Mouse (Mus musculus): ENCODE measurements at regions not wholly inside any gene's neighbourhood (a gene's known extent, or its start where the extent isn't known, plus 50 kb on each side); places are given as distances from the start of the nearest gene placed in this dataset.

- WGBS = 45% methylated on average over 8 of the region's 8 CpGs
- Histone ChIP-seq H3K9ac (replicated peaks; ENCODE audit: low read depth) (no peak overlapping the region), H3K4me2 (replicated peaks; ENCODE audit: low read depth, low read length) (no peak overlapping the region), H3K27me3 (replicated peaks; ENCODE audit: insufficient read depth, low read length) (no peaks in the 10 kb centered on the region), H3K9me3 (ENCODE audit: low read length) (no peaks in the 10 kb centered on the region), H3K4me1 (ENCODE audit: insufficient read depth, low read depth, low read length) (no peaks in the 10 kb centered on the region), H3K4me3 (ENCODE audit: low read depth, low read length) (no peak overlapping the region), H3K27ac (ENCODE audit: low read length) (no peak overlapping the region), H3K36me3 (ENCODE audit: insufficient read depth, low read length) (no peaks in the 10 kb centered on the region)
- no peak; the same call in 1 of the 2 replicates for TF ChIP-seq CTCF (IDR thresholded peaks at IDR 0.05)
- no peak for TF ChIP-seq EP300 (IDR thresholded peaks at IDR 0.05)
- DNase-seq (ENCODE audit: low spot score) (no peak), ATAC-seq (no peak)
These were observed 275.6 kb upstream of the Nfe2l3 start for GRCm38 (mm10) chr6:51156836-51157370.

- Histone ChIP-seq H3K4me1 (ENCODE audit: insufficient read depth, low read depth, low read length) (no peaks in the 10 kb centered on the region), H3K27ac (ENCODE audit: low read length) (no peak overlapping the region), H3K27me3 (replicated peaks; ENCODE audit: insufficient read depth, low read length) (no peaks in the 10 kb centered on the region), H3K9ac (replicated peaks; ENCODE audit: low read depth) (no peak overlapping the region), H3K36me3 (ENCODE audit: insufficient read depth, low read length) (no peaks in the 10 kb centered on the region), H3K9me3 (ENCODE audit: low read length) (no peaks in the 10 kb centered on the region), H3K4me3 (ENCODE audit: low read depth, low read length) (no peak overlapping the region), H3K4me2 (replicated peaks; ENCODE audit: low read depth, low read length) (no peak overlapping the region)
- ATAC-seq = peak; percentile 37; the same call in 1 of the 2 replicates
- TF ChIP-seq CTCF (IDR thresholded peaks at IDR 0.05) = no peak
- no peak for TF ChIP-seq EP300 (IDR thresholded peaks at IDR 0.05)
- no peak for DNase-seq (ENCODE audit: low spot score)
- 66% methylated on average over 6 of the region's 6 CpGs for WGBS
These were observed 271.3 kb upstream of the Nfe2l3 start for GRCm38 (mm10) chr6:51161149-51161548.

- H3K4me2 ChIP-seq (replicated peaks; ENCODE audit: low read depth, low read length) = no peak overlapping the region
- WGBS = 42% methylated on average over 14 of the region's 14 CpGs
- no peak overlapping the region for H3K4me3 ChIP-seq (ENCODE audit: low read depth, low read length)
- DNase-seq (ENCODE audit: low spot score) = peak; percentile 31
- H3K36me3 ChIP-seq (ENCODE audit: insufficient read depth, low read length) = no peaks in the 10 kb centered on the region
- no peak overlapping the region for H3K9ac ChIP-seq (replicated peaks; ENCODE audit: low read depth)
- TF ChIP-seq CTCF (IDR thresholded peaks at IDR 0.05) (no peak), EP300 (IDR thresholded peaks at IDR 0.05) (no peak)
- ATAC-seq = peak; percentile 28; the same call in 1 of the 2 replicates
- H3K27ac ChIP-seq (ENCODE audit: low read length) = no peak overlapping the region
- H3K4me1 ChIP-seq (ENCODE audit: insufficient read depth, low read depth, low read length) = no peaks in the 10 kb centered on the region
- no peaks in the 10 kb centered on the region for H3K9me3 ChIP-seq (ENCODE audit: low read length)
- H3K27me3 ChIP-seq (replicated peaks; ENCODE audit: insufficient read depth, low read length) = no peaks in the 10 kb centered on the region
These were observed 270.0 kb upstream of the Nfe2l3 start for GRCm38 (mm10) chr6:51162208-51163082.

- H3K27me3 ChIP-seq (replicated peaks; ENCODE audit: insufficient read depth, low read length) = no peaks in the 10 kb centered on the region
- no peak for DNase-seq (ENCODE audit: low spot score)
- no peak overlapping the region for H3K4me3 ChIP-seq (ENCODE audit: low read depth, low read length)
- no peak overlapping the region for H3K4me2 ChIP-seq (replicated peaks; ENCODE audit: low read depth, low read length)
- H3K27ac ChIP-seq (ENCODE audit: low read length) = no peak overlapping the region
- 39% methylated on average over 5 of the region's 5 CpGs for WGBS
- 0 out of 2 replicates have a peak, but pooled peaks have one; percentile 14 for ATAC-seq
- no peak overlapping the region for H3K9ac ChIP-seq (replicated peaks; ENCODE audit: low read depth)
- H3K36me3 ChIP-seq (ENCODE audit: insufficient read depth, low read length) = no peaks in the 10 kb centered on the region
- H3K4me1 ChIP-seq (ENCODE audit: insufficient read depth, low read depth, low read length) = no peaks in the 10 kb centered on the region
- no peaks in the 10 kb centered on the region for H3K9me3 ChIP-seq (ENCODE audit: low read length)
- peak; percentile 9; the same call in 1 of the 2 replicates for TF ChIP-seq CTCF (IDR thresholded peaks at IDR 0.05)
- no peak for TF ChIP-seq EP300 (IDR thresholded peaks at IDR 0.05)
These were observed 269.2 kb upstream of the Nfe2l3 start for GRCm38 (mm10) chr6:51163266-51163665.

GRCm38 (mm10) chr6:51163882-51164281 lies 268.6 kb upstream of the Nfe2l3 start:
- ATAC-seq = no peak
- Histone ChIP-seq H3K27ac (ENCODE audit: low read length) (no peak overlapping the region), H3K9ac (replicated peaks; ENCODE audit: low read depth) (no peak overlapping the region), H3K4me3 (ENCODE audit: low read depth, low read length) (no peak overlapping the region), H3K27me3 (replicated peaks; ENCODE audit: insufficient read depth, low read length) (0 out of 2 replicates have a peak, but pooled peaks cover 3% of the 10 kb centered on the region), H3K4me1 (ENCODE audit: insufficient read depth, low read depth, low read length) (no peaks in the 10 kb centered on the region), H3K4me2 (replicated peaks; ENCODE audit: low read depth, low read length) (no peak overlapping the region), H3K36me3 (ENCODE audit: insufficient read depth, low read length) (no peaks in the 10 kb centered on the region), H3K9me3 (ENCODE audit: low read length) (no peaks in the 10 kb centered on the region)
- 72% methylated on average over 4 of the region's 4 CpGs for WGBS
- no peak for DNase-seq (ENCODE audit: low spot score)
- TF ChIP-seq CTCF (IDR thresholded peaks at IDR 0.05) (no peak), EP300 (IDR thresholded peaks at IDR 0.05) (no peak)

- 0 out of 2 replicates have a peak, but pooled peaks cover 3% of the 10 kb centered on the region for H3K27me3 ChIP-seq (replicated peaks; ENCODE audit: insufficient read depth, low read length)
- peaks cover 3% of the 10 kb centered on the region; the same call in 1 of the 2 replicates for H3K4me1 ChIP-seq (ENCODE audit: insufficient read depth, low read depth, low read length)
- no peaks in the 10 kb centered on the region for H3K9me3 ChIP-seq (ENCODE audit: low read length)
- H3K27ac ChIP-seq (ENCODE audit: low read length) = no peak overlapping the region
- H3K36me3 ChIP-seq (ENCODE audit: insufficient read depth, low read length) = no peaks in the 10 kb centered on the region
- H3K9ac ChIP-seq (replicated peaks; ENCODE audit: low read depth) = no peak overlapping the region
- DNase-seq (ENCODE audit: low spot score) (no peak), ATAC-seq (no peak)
- WGBS = 45% methylated on average over 5 of the region's 5 CpGs
- TF ChIP-seq EP300 (IDR thresholded peaks at IDR 0.05) (no peak), CTCF (IDR thresholded peaks at IDR 0.05) (no peak)
- H3K4me3 ChIP-seq (ENCODE audit: low read depth, low read length) = no peak overlapping the region
- H3K4me2 ChIP-seq (replicated peaks; ENCODE audit: low read depth, low read length) = no peak overlapping the region
These were observed 265.4 kb upstream of the Nfe2l3 start for GRCm38 (mm10) chr6:51167028-51167427.

Data from lung, postnatal 0 days (tissue).